Mouse (Mus musculus) mature B cell (primary cell): ENCODE data around the gene Olfr969.
"Not testable (repeated sequence)": the region's sequence is repeated elsewhere in the genome, so short reads cannot be mapped to it uniquely, and the experiment has no call there.

Experiments
- in situ Hi-C: fragments of 300-500 bp; cut with MboI; formaldehyde crosslinking; loops from 2 replicates; pipeline ENCODE4 v1.14.3; 2019

Olfr969 gene

GRCm38 (mm10) chr9:39790558-39790957, at the start of gene Olfr969:
Olfr969 (plus strand) TSS chr9:39790945.
- in situ Hi-C loops: no loop called here

DNA sequence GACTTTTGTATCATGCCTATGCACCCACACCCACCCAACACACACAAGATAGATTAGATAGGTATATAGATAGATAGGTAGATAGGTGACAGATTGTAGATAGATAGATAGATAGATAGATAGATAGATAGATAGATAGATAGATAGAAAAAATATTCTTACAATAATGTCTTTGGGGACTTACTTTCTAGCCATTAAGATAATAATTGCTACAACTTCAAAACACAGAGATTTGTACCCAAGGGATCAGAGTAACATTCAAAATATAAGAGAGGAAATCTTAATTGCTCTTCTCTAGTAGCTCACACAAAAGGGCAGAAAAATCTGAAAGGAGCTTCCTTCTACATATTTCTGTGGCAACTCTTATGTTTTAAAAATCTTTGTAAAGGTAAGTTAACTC, 44.8 kb upstream of the Olfr969 start, which contains the start of gene Olfr967:
Olfr967 (plus strand) TSS at position 301 of the 400 bp plus-strand sequence.
- in situ Hi-C loops: no loop called here

GRCm38 (mm10) chr9:39746428-39746827, 44.3 kb upstream of the Olfr969 start:
- in situ Hi-C loops: no loop called here

- in situ Hi-C loops: no loop called here
Observed at GRCm38 (mm10) chr9:39783153-39783552, 7.6 kb upstream of the Olfr969 start, which contains the start of gene Olfr968. Olfr968 (minus strand) TSS chr9:39783253.

DNA sequence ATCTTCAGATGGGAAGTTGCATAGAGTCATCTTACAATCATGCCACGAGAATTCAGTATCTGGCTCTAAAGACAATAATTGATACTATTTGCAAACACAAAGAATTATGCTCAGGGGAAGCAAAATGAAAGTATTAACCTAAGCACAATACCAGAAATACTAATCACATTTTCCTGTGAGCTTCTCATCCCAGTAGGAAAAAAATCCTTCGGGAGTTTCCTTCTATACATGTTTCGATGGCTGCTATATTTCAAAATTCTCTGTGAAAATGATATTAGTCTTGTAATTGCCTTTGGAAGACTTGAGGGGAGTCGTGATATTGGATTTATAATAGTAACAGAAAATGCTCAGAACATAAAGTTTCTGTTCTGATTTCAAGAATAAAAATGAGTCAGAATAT, 17.8 kb downstream of the Olfr969 start, which contains the start of gene Olfr970:
Olfr970 (plus strand) TSS at position 301 of the 400 bp plus-strand sequence.
- in situ Hi-C loops: no loop called here

DNA sequence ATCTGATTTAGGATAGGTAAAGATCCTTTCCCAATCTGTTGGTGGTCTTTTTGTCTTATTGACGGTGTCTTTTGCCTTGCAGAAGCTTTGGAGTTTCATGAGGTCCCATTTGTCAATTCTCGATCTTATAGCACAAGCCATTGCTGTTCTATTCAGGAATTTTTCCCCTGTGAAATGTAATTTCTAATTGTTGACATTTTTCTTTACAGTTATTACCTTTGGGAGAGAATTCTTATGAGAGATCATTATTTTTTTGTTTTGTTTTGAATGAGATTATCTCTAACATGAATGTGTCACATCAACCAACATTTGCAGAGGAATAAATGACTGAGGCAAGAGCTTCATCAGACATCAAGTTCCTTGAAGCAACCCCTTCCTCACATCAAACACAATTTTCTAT, 45.8 kb downstream of the Olfr969 start, which contains the start of gene Olfr971:
Olfr971 (plus strand) TSS at position 301 of the 400 bp plus-strand sequence.
- in situ Hi-C loops: not testable (repeated sequence)
